Mouse (Mus musculus) liver, embryonic 16.5 days (tissue): ENCODE results near the gene Mob2. TPM values are rescaled to one million over a fixed set of nuclear protein-coding genes. Genes with fewer than 3 reads are reported as not detected.

Source experiments
- ATAC-seq: fragments of 200-750 bp; cut with Nextera tagmentation; 2 replicates; pipeline ENCODE4 v1.8.0; 2017; ENCODE audit warnings: low read depth, mild to moderate bottlenecking, moderate number of reproducible peaks, moderate library complexity
- H3K27ac ChIP-seq: fragments of 300-500 bp; sonication (generic); 2 replicates; pipeline ENCODE4 v1.5.1; 2014; ENCODE audit warnings: mild to moderate bottlenecking, low read length
- H3K27me3 ChIP-seq: fragments of 300-500 bp; sonication (generic); 2 replicates; pipeline ENCODE4 v1.6.1; 2014; ENCODE audit warnings: low read depth, low read length, mixed read lengths; ENCODE audit not compliant: control insufficient read depth, insufficient read depth
- H3K36me3 ChIP-seq: fragments of 300-500 bp; sonication (generic); 2 replicates; pipeline ENCODE4 v1.6.1; 2014; ENCODE audit warnings: mild to moderate bottlenecking; ENCODE audit not compliant: control insufficient read depth, insufficient read depth
- H3K4me1 ChIP-seq: fragments of 300-500 bp; sonication (generic); 2 replicates; pipeline ENCODE4 v1.6.1; 2014; ENCODE audit warnings: low read depth, low read length, mixed read lengths; ENCODE audit not compliant: control insufficient read depth
- H3K4me2 ChIP-seq: fragments of 300-500 bp; sonication (generic); 2 replicates; pipeline ENCODE4 v1.6.1; 2014; ENCODE audit warnings: low read depth, low read length, mixed read lengths
- H3K4me3 ChIP-seq: fragments of 300-500 bp; sonication (generic); 2 replicates; pipeline ENCODE4 v1.5.1; 2014; ENCODE audit warnings: low read depth, mild to moderate bottlenecking, low read length
- H3K9ac ChIP-seq: fragments of 300-500 bp; sonication (generic); 2 replicates; pipeline ENCODE4 v1.6.1; 2014; ENCODE audit warnings: low read depth, low read length
- H3K9me3 ChIP-seq: fragments of 300-500 bp; sonication (generic); replicated peaks from 2 replicates; pipeline ENCODE4 v1.6.1; 2016; ENCODE audit warnings: low read length; ENCODE audit not compliant: control insufficient read depth
- WGBS: fragments of 180-500 bp; shearing (Covaris S2); extraction: QIAGEN DNeasy Blood & Tissue Kit; methylation state at CpG from one replicate; pipeline ENCODE4 v1.1.7; 2014; ENCODE audit not compliant: insufficient replicate concordance; 5-methylcytosine and 5-hydroxymethylcytosine counted together
- polyA plus RNA-seq: library from polyadenylated mRNA; unstranded; fragments of >200 nt; fragmentation: Nextera tagmentation; extraction: Ambion mirVana; gene quantifications from 2 replicates; pipeline ENCODE4 v1.2.1, GENCODE M21; 2015

Gene Mob2
- polyA plus RNA-seq, 1 experiment from 2014 or later, result 58.9 TPM

- H3K36me3 ChIP-seq, result peaks cover 12% of the 10 kb centered on the region
- H3K4me1 ChIP-seq, result peaks cover 10% of the 10 kb centered on the region
- ATAC-seq, result peak; percentile 35; the same call in 1 of the 2 replicates
- H3K4me3 ChIP-seq, result no peak overlapping the region
- 41% methylated on average over 2 of the region's 2 CpGs for WGBS
- no peaks in the 10 kb centered on the region for H3K27me3 ChIP-seq
- no peak overlapping the region for H3K9ac ChIP-seq
- H3K27ac ChIP-seq, result no peak overlapping the region
- H3K9me3 ChIP-seq, result no peaks in the 10 kb centered on the region
- no peak overlapping the region for H3K4me2 ChIP-seq
Measured at GRCm38 (mm10) chr7:142019699-142020098, 41.2 kb downstream of the Mob2 start.

GRCm38 (mm10) chr7:142016562-142016961 lies 44.3 kb downstream of the Mob2 start:
- Histone ChIP-seq H3K9me3 (no peaks in the 10 kb centered on the region), H3K27me3 (no peaks in the 10 kb centered on the region), H3K4me3 (no peak overlapping the region), H3K36me3 (peaks cover 23% of the 10 kb centered on the region), H3K27ac (no peak overlapping the region), H3K9ac (no peak overlapping the region), H3K4me1 (peaks cover 10% of the 10 kb centered on the region), H3K4me2 (no peak overlapping the region)
- 59% methylated on average over 1 of the region's 1 CpGs for WGBS
- ATAC-seq, result peak; percentile 43; the same call in 1 of the 2 replicates

- Histone ChIP-seq H3K27ac (no peak overlapping the region), H3K4me2 (no peak overlapping the region), H3K4me1 (no peaks in the 10 kb centered on the region), H3K36me3 (no peaks in the 10 kb centered on the region), H3K27me3 (no peaks in the 10 kb centered on the region), H3K9ac (no peak overlapping the region), H3K4me3 (no peak overlapping the region), H3K9me3 (no peaks in the 10 kb centered on the region)
- WGBS, result 78% methylated on average over 22 of the region's 22 CpGs
- no peak for ATAC-seq
Measured at GRCm38 (mm10) chr7:142001597-142002340, 59.1 kb downstream of the Mob2 start.

- Histone ChIP-seq H3K4me1 (no peaks in the 10 kb centered on the region), H3K27ac (no peak overlapping the region), H3K4me2 (no peak overlapping the region), H3K27me3 (no peaks in the 10 kb centered on the region), H3K9me3 (no peaks in the 10 kb centered on the region), H3K9ac (no peak overlapping the region), H3K36me3 (no peaks in the 10 kb centered on the region), H3K4me3 (no peak overlapping the region)
- WGBS, result 78% methylated on average over 3 of the region's 3 CpGs
- no peak for ATAC-seq
Measured at GRCm38 (mm10) chr7:142000661-142001060, 60.2 kb downstream of the Mob2 start.

GRCm38 (mm10) chr7:141994121-141994520 lies 66.7 kb downstream of the Mob2 start:
- no peaks in the 10 kb centered on the region for H3K36me3 ChIP-seq
- WGBS, result 56% methylated on average over 4 of the region's 4 CpGs

GRCm38 (mm10) chr7:141991183-141991582 lies 69.7 kb downstream of the Mob2 start:
- no peak overlapping the region for H3K9ac ChIP-seq
- no peaks in the 10 kb centered on the region for H3K4me1 ChIP-seq
- no peak overlapping the region for H3K4me3 ChIP-seq
- no peak overlapping the region for H3K4me2 ChIP-seq
- ATAC-seq, result no peak
- H3K9me3 ChIP-seq, result no peaks in the 10 kb centered on the region
- no peak overlapping the region for H3K27ac ChIP-seq
- no peaks in the 10 kb centered on the region for H3K36me3 ChIP-seq
- H3K27me3 ChIP-seq, result no peaks in the 10 kb centered on the region
- 63% methylated on average over 2 of the region's 2 CpGs for WGBS

More at GRCm38 (mm10) chr7:141994121-141994520, 66.7 kb downstream of the Mob2 start:
- Histone ChIP-seq H3K9me3 (no peaks in the 10 kb centered on the region), H3K27me3 (no peaks in the 10 kb centered on the region), H3K4me1 (no peaks in the 10 kb centered on the region), H3K9ac (no peak overlapping the region), H3K4me2 (no peak overlapping the region), H3K27ac (no peak overlapping the region), H3K4me3 (no peak overlapping the region)
- ATAC-seq, result no peak

GRCm38 (mm10) chr7:141988314-141988806 lies 72.5 kb downstream of the Mob2 start:
- H3K36me3 ChIP-seq, result no peaks in the 10 kb centered on the region
- WGBS, result 70% methylated on average over 7 of the region's 7 CpGs
- no peaks in the 10 kb centered on the region for H3K27me3 ChIP-seq
- ATAC-seq, result peak; percentile 72
- no peak overlapping the region for H3K9ac ChIP-seq
- no peaks in the 10 kb centered on the region for H3K9me3 ChIP-seq
- no peak overlapping the region for H3K27ac ChIP-seq
- no peaks in the 10 kb centered on the region for H3K4me1 ChIP-seq
- no peak overlapping the region for H3K4me3 ChIP-seq
- H3K4me2 ChIP-seq, result no peak overlapping the region

- H3K4me1 ChIP-seq, result no peaks in the 10 kb centered on the region
- WGBS, result 70% methylated on average over 7 of the region's 7 CpGs
- ATAC-seq, result no peak
- no peak overlapping the region for H3K9ac ChIP-seq
- H3K9me3 ChIP-seq, result no peaks in the 10 kb centered on the region
- no peak overlapping the region for H3K27ac ChIP-seq
- no peaks in the 10 kb centered on the region for H3K36me3 ChIP-seq
- no peaks in the 10 kb centered on the region for H3K27me3 ChIP-seq
- H3K4me2 ChIP-seq, result no peak overlapping the region
- no peak overlapping the region for H3K4me3 ChIP-seq
Measured at GRCm38 (mm10) chr7:141981237-141981636, 79.6 kb downstream of the Mob2 start.

- Histone ChIP-seq H3K4me2 (no peak overlapping the region), H3K9me3 (no peaks in the 10 kb centered on the region), H3K27me3 (no peaks in the 10 kb centered on the region), H3K4me1 (no peaks in the 10 kb centered on the region), H3K4me3 (no peak overlapping the region), H3K9ac (no peak overlapping the region), H3K36me3 (no peaks in the 10 kb centered on the region), H3K27ac (no peak overlapping the region)
- no peak for ATAC-seq
- 72% methylated on average over 4 of the region's 4 CpGs for WGBS
Measured at GRCm38 (mm10) chr7:141979247-141979646, 81.6 kb downstream of the Mob2 start.
